Mouse (Mus musculus): Measurements from ENCODE around the gene Zfp800. TPM values are rescaled to one million over a fixed set of nuclear protein-coding genes. Genes with fewer than 3 reads are reported as not detected.

Zfp800 gene
- polyA plus RNA-seq, 1 experiment from 2014 or later: 20.5 TPM

GRCm38 (mm10) chr6:28329815-28330214, 68.0 kb downstream of the Zfp800 start:
- no peak for ATAC-seq (ENCODE audit: low read depth)
- no peaks in the 10 kb centered on the region for H3K36me3 ChIP-seq
- no peak overlapping the region for H3K4me2 ChIP-seq
- H3K4me3 ChIP-seq: no peak overlapping the region
- no peaks in the 10 kb centered on the region for H3K27me3 ChIP-seq
- H3K9me3 ChIP-seq: no peaks in the 10 kb centered on the region
- H3K27ac ChIP-seq (replicated peaks): no peak overlapping the region
- H3K9ac ChIP-seq: no peak overlapping the region
- WGBS: 74% methylated on average over 6 of the region's 6 CpGs
- H3K4me1 ChIP-seq (replicated peaks): no peaks in the 10 kb centered on the region

GRCm38 (mm10) chr6:28329002-28329596, 68.7 kb downstream of the Zfp800 start:
- Histone ChIP-seq H3K4me1 (replicated peaks) (no peaks in the 10 kb centered on the region), H3K4me3 (no peak overlapping the region), H3K27ac (replicated peaks) (no peak overlapping the region), H3K36me3 (no peaks in the 10 kb centered on the region), H3K27me3 (no peaks in the 10 kb centered on the region), H3K4me2 (no peak overlapping the region), H3K9me3 (no peaks in the 10 kb centered on the region), H3K9ac (no peak overlapping the region; the same call in 1 of the 2 replicates)
- no peak for ATAC-seq (ENCODE audit: low read depth)
- 63% methylated on average over 10 of the region's 10 CpGs for WGBS

- no peaks in the 10 kb centered on the region for H3K9me3 ChIP-seq
- ATAC-seq (ENCODE audit: low read depth): no peak
- 85% methylated on average over 3 of the region's 3 CpGs for WGBS
- no peak overlapping the region for H3K4me2 ChIP-seq
- H3K27me3 ChIP-seq: no peaks in the 10 kb centered on the region
- H3K4me3 ChIP-seq: no peak overlapping the region
- no peaks in the 10 kb centered on the region for H3K4me1 ChIP-seq (replicated peaks)
- no peak overlapping the region for H3K27ac ChIP-seq (replicated peaks)
- H3K9ac ChIP-seq: no peak overlapping the region
- no peaks in the 10 kb centered on the region for H3K36me3 ChIP-seq
Observed at GRCm38 (mm10) chr6:28326720-28327119, 71.1 kb downstream of the Zfp800 start.

DNA sequence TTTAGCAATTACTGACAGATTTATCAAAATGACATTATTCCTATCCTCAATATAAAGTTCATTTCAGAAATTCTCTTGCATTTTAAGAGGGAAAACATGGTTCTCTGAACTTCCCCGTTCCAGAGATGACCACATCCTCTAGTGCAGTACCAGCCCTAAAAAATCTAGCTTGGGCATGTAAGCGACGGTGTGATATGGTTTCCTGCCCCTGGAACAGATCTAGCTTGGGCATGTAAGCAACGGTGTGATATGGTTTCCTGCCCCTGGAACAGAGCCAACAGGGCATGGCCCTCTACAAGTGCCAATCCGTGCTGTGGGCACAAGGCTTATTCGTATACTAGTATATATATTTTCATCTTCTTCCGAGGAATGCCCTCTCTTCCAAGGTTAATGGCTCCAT, 75.4 kb downstream of the Zfp800 start:
- ATAC-seq (ENCODE audit: low read depth): no peak

DNA sequence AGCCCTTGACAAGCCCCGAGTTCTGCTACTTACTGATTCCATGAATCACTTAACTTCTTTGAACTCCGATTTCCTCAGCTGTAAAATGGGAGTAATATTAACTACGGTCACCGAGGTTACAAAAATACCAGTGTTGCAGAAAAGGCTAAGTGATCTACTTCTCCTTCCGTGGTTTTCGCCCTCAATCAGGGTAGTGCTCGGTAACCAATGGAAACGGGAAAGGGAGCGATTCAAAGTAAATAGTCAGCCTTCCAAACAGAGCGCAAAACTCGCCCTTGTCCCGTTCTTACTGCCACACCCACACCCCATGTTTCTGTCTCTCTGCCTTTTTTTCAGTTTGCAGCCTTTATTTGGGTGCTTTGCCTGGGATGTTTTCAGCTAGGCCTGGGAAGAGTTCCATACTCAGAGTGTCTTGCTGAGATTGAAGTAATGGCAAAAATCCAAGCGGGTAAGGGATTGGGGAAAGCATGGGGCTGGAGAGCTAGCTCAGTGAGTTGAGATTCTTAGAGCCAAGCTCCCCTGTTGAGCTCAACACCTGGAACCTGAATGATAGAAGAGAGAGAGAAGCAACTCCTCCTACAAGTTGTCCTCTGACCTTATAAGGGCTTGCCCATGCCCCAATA, 78.0 kb downstream of the Zfp800 start:
- H3K4me2 ChIP-seq: no peak overlapping the region
- H3K9me3 ChIP-seq: no peaks in the 10 kb centered on the region
- H3K9ac ChIP-seq: no peak overlapping the region
- no peak for ATAC-seq (ENCODE audit: low read depth)
- H3K27ac ChIP-seq (replicated peaks): no peak overlapping the region
- WGBS: 48% methylated on average over 13 of the region's 13 CpGs
- peaks cover 7% of the 10 kb centered on the region; the same call in 1 of the 2 replicates for H3K4me1 ChIP-seq (replicated peaks)
- no peaks in the 10 kb centered on the region for H3K27me3 ChIP-seq
- no peaks in the 10 kb centered on the region for H3K36me3 ChIP-seq
- no peak overlapping the region for H3K4me3 ChIP-seq

More for the DNA sequence above, 75.4 kb downstream of the Zfp800 start:
- H3K27ac ChIP-seq (replicated peaks): no peak overlapping the region
- 92% methylated on average over 7 of the region's 7 CpGs for WGBS
- no peaks in the 10 kb centered on the region for H3K9me3 ChIP-seq
- H3K4me3 ChIP-seq: no peak overlapping the region
- H3K4me1 ChIP-seq (replicated peaks): peaks cover 7% of the 10 kb centered on the region; the same call in 1 of the 2 replicates
- H3K36me3 ChIP-seq: no peaks in the 10 kb centered on the region
- no peak overlapping the region for H3K4me2 ChIP-seq
- no peak overlapping the region for H3K9ac ChIP-seq
- H3K27me3 ChIP-seq: no peaks in the 10 kb centered on the region

DNA sequence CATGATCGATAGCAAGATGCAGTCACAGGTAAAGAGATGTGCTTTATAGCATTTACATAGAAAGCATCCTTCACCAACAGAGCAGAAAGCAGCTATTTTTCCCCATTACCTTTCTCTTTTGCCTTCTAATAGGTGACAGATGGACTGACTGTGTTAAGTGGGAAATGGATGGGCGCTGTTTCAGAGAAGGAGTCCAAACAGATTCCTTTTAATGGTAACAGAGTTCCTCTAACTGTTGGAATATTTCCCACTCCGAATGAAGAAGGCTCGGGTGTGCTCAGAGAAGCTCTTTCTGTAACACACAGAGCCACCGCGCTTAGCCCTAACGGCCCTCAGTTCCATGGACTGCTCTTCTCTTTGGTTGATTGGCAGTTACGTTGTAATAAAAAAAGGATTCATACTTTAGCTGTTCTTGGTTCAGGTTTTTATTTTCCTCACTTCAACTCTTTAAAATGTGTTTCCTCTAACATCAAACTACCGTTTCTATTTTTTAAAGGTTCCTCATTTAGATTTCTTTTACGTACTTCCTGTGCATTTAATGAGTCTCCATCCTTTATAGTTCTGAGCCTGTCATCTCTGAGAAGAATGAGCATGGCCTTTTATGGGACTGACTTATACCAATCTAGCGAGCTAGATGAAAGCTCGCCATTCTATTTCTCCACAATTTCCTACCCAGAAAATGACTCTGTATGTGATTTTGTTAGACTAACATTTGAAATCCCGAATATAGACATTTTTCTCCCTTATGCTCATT, 78.8 kb downstream of the Zfp800 start:
- H3K4me3 ChIP-seq: no peak overlapping the region
- H3K9ac ChIP-seq: no peak overlapping the region
- peaks cover 7% of the 10 kb centered on the region; the same call in 1 of the 2 replicates for H3K4me1 ChIP-seq (replicated peaks)
- 76% methylated on average over 13 of the region's 13 CpGs for WGBS
- no peak overlapping the region for H3K4me2 ChIP-seq
- no peak overlapping the region for H3K27ac ChIP-seq (replicated peaks)
- no peaks in the 10 kb centered on the region for H3K9me3 ChIP-seq
- H3K27me3 ChIP-seq: no peaks in the 10 kb centered on the region
- no peaks in the 10 kb centered on the region for H3K36me3 ChIP-seq
- no peak for ATAC-seq (ENCODE audit: low read depth)

DNA sequence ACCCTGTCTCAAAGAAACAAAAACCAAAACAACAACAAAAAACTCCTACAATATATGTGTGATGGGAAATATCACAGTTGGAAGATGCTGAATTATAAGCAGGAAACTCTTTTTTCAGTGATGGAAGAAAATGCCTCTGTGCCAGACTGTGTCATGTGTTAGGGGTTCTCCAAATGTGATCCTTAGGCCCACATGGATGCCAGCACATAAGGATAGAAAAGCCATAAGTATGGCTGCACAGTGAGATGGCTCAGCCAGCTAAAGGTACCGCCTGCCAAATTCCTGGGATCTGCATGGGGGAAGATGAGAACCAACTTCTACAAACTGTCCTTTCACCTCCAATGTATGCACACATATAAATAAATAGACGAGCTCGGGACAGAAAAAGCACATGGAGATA, 82.6 kb downstream of the Zfp800 start:
- Histone ChIP-seq H3K27me3 (no peaks in the 10 kb centered on the region), H3K27ac (replicated peaks) (no peak overlapping the region), H3K36me3 (no peaks in the 10 kb centered on the region), H3K9me3 (no peaks in the 10 kb centered on the region), H3K4me3 (no peak overlapping the region), H3K9ac (no peak overlapping the region), H3K4me1 (replicated peaks) (peaks cover 7% of the 10 kb centered on the region; the same call in 1 of the 2 replicates), H3K4me2 (no peak overlapping the region)
- no peak for ATAC-seq (ENCODE audit: low read depth)
- 91% methylated on average over 3 of the region's 3 CpGs for WGBS

- Histone ChIP-seq H3K4me1 (replicated peaks) (no peaks in the 10 kb centered on the region), H3K9me3 (no peaks in the 10 kb centered on the region), H3K27me3 (no peaks in the 10 kb centered on the region), H3K4me2 (no peak overlapping the region), H3K36me3 (no peaks in the 10 kb centered on the region), H3K4me3 (no peak overlapping the region), H3K27ac (replicated peaks) (no peak overlapping the region), H3K9ac (no peak overlapping the region)
- 78% methylated on average over 2 of the region's 2 CpGs for WGBS
- no peak for ATAC-seq (ENCODE audit: low read depth)
Observed at GRCm38 (mm10) chr6:28312067-28312466, 85.7 kb downstream of the Zfp800 start.

- H3K4me1 ChIP-seq (replicated peaks): no peaks in the 10 kb centered on the region
- H3K9me3 ChIP-seq: no peaks in the 10 kb centered on the region
- H3K36me3 ChIP-seq: no peaks in the 10 kb centered on the region
- no peak overlapping the region for H3K4me2 ChIP-seq
- no peak overlapping the region for H3K9ac ChIP-seq
- no peak overlapping the region for H3K27ac ChIP-seq (replicated peaks)
- H3K27me3 ChIP-seq: no peaks in the 10 kb centered on the region
- H3K4me3 ChIP-seq: no peak overlapping the region
- no peak for ATAC-seq (ENCODE audit: low read depth)
Observed at GRCm38 (mm10) chr6:28309692-28310091, 88.1 kb downstream of the Zfp800 start.

GRCm38 (mm10) chr6:28308929-28309328, 88.9 kb downstream of the Zfp800 start:
- H3K4me3 ChIP-seq: no peak overlapping the region
- 85% methylated on average over 3 of the region's 3 CpGs for WGBS
- no peak overlapping the region for H3K9ac ChIP-seq
- H3K4me2 ChIP-seq: no peak overlapping the region
- no peak overlapping the region for H3K27ac ChIP-seq (replicated peaks)
- no peaks in the 10 kb centered on the region for H3K9me3 ChIP-seq
- no peaks in the 10 kb centered on the region for H3K4me1 ChIP-seq (replicated peaks)
- no peak for ATAC-seq (ENCODE audit: low read depth)
- no peaks in the 10 kb centered on the region for H3K27me3 ChIP-seq
- no peaks in the 10 kb centered on the region for H3K36me3 ChIP-seq

GRCm38 (mm10) chr6:28306702-28307101, 91.1 kb downstream of the Zfp800 start:
- Histone ChIP-seq H3K36me3 (no peaks in the 10 kb centered on the region), H3K27ac (replicated peaks) (no peak overlapping the region), H3K9ac (no peak overlapping the region), H3K4me3 (no peak overlapping the region), H3K9me3 (no peaks in the 10 kb centered on the region), H3K27me3 (no peaks in the 10 kb centered on the region), H3K4me1 (replicated peaks) (no peaks in the 10 kb centered on the region), H3K4me2 (no peak overlapping the region)
- no peak for ATAC-seq (ENCODE audit: low read depth)
- 79% methylated on average over 2 of the region's 2 CpGs for WGBS

DNA sequence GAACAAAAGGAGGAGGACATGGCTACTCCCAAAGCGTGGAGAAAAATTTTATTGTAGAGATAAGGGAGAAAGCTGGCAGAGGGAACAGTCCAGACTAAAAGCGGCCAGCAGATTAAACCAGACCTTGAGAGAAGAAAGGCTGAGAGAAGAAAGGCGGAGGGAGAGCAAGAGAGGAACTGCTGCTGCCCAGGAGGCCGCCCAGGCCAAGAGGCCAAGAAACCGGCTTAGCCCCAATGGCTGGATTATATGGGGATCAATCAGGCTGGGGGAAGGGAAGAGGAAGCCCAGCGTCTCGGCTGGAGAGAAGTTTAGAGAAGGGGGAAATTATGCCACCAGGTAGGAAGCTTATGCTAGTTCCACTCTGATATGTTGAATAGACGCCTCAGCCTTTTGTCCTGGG, 101.5 kb downstream of the Zfp800 start:
- Histone ChIP-seq H3K9me3 (no peaks in the 10 kb centered on the region), H3K4me3 (no peak overlapping the region), H3K36me3 (no peaks in the 10 kb centered on the region), H3K4me2 (no peak overlapping the region), H3K27ac (replicated peaks) (no peak overlapping the region), H3K27me3 (no peaks in the 10 kb centered on the region), H3K4me1 (replicated peaks) (no peaks in the 10 kb centered on the region), H3K9ac (no peak overlapping the region)
- ATAC-seq (ENCODE audit: low read depth): no peak
- 32% methylated on average over 8 of the region's 8 CpGs for WGBS

Measured in neural tube, embryonic 13.5 days (tissue).